Mouse (Mus musculus) left cerebral cortex, adult 8-10 months (tissue): ENCODE results near the gene Dyx1c1. TPM values are rescaled to one million over a fixed set of nuclear protein-coding genes. Genes with fewer than 3 reads are reported as not detected.

Source experiments
- DNase-seq, 2 experiments: peaks; one replicate each; pipeline ENCODE4 v3.0.0; 2022; ENCODE audit warnings: low spot score in 2 of 2
- total RNA-seq, 4 experiments: library from RNA; stranded (reverse); gene quantifications; 2 replicates each; pipeline ENCODE4 v1.2.4; 2022

The Dyx1c1 gene
- 1 to 10 TPM; 1.7 to 2.5 (median 2.1) TPM for total RNA-seq

DNA sequence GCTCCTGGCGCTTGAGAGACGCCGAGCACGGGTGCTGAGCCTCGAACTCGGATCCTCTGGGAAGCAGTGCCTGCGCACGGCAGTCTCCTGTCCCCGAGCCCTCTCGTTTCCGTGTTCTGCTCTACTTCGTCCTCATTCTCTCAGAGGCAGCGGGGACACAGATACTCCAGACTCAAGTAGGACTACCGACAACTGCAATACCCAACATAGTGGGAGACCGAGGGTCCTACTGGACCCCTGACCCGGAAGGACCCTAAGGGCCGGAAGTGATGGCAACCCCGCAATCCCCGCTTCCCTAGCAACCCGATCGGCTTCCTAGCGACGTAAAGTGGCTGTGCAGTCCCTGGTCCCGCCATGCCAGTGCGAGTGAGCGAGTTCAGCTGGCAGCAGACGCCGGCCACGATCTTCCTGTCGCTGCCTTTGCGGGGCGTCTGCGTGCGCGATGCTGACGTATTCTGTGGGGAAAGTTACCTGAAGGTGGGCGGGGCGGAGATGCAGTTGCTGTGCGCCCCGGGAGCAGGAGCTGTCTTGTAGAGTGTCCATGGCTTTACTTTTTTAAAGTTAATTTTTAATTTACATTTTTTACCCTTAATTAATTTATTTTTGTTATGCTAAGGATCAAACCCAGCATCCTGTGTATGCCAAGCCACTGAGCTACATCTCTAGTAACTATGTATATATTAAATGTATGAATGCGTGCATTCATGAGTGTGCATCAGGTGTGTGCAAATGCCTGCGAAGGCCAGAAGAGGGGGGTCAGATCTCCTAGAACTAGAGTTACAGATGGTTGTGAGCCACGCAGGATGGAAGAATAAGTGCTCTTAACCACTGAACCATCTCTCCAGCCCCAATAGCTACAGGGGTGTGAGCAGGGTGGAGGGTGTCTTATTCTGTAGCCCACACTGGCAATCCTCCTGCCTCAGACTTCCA is at the start of gene Dyx1c1, which contains the start of gene Gm44503:
Gene Dyx1c1, plus strand, starts transcription at position 265 of the 930 bp plus-strand sequence.
Gene Gm44503, plus strand, starts transcription at position 332 of the 930 bp plus-strand sequence.
- DNase-seq: peak; percentile 55 to 68

DNA sequence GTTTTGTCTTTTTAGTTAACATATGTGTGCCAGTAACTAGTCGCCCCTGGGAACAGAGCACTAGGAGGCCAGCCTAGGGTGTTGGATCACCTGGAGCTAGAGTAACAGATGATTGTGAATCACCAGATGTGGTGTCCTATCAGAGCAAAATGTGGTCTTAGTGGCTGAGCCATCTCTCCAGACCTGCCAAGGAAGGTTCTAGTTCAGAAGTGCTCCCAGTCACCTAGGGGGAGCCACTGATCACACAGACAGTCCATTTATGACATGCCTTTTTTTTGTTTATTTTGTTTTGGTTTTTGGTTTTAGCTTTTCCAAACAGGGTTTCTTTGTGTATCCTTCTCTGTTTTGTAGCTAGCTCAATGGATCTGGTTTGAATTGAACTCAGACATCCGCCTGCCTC is 47.2 kb upstream of the Dyx1c1 start:
- DNase-seq: no peak

DNA sequence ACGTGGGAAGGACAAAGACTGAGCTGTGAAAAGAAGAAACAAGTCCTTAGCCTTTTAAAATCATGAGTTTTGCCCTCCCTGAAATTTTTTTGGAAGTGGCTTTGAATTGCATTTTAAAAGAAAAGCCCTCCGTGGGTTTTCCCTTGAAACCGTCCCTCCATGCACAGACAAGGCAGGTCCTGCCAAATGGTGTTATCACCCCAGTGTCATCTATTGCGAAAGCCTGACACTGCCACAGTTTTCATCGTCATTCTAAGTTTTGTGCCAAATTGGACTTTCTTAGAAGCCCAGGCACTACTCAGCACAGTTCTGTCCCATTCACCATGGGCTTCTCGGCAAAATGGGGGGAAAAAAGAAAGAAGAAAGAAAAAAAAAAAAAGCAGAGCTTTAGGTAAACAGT is 45.0 kb upstream of the Dyx1c1 start:
- no peak for DNase-seq

DNA sequence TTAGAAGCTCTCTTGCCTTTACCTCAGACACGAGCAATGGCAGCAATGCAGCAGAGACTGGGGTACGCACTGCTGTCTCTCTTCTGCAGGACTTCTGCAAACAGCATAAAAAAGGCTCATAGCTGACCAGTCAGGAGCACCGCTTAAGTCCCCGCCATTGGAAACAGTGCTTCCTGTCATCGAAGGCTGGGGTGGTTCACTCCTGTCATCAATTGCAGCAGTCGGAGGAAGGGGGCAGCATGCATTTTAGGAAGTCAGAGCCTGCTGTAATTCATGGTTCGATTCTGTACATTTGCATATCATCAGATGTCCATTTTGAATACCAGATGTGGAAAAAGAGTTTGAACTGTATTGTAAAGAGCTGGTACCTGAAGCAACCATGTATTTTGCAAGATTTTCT is 42.9 kb upstream of the Dyx1c1 start:
- no peak for DNase-seq

DNA sequence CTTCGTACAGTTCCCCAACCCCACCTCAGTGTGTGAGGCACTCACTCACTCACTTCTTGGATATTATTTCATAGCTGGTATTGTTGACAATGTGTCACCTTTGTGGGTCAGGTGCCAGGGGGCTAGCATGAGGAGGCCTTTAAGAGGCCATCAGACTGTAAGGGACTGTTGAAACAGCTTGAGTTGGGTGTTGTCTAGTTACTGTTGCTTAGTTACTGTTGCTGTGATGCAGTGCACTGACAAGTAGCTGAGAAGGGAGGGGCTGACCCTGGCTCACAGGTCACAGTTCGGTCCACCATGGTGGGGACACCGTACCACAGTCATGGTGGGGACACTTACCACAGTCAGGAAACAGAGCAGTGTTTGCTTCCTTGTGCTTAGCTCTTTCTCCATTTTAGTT is 35.5 kb upstream of the Dyx1c1 start:
- DNase-seq: no peak

DNA sequence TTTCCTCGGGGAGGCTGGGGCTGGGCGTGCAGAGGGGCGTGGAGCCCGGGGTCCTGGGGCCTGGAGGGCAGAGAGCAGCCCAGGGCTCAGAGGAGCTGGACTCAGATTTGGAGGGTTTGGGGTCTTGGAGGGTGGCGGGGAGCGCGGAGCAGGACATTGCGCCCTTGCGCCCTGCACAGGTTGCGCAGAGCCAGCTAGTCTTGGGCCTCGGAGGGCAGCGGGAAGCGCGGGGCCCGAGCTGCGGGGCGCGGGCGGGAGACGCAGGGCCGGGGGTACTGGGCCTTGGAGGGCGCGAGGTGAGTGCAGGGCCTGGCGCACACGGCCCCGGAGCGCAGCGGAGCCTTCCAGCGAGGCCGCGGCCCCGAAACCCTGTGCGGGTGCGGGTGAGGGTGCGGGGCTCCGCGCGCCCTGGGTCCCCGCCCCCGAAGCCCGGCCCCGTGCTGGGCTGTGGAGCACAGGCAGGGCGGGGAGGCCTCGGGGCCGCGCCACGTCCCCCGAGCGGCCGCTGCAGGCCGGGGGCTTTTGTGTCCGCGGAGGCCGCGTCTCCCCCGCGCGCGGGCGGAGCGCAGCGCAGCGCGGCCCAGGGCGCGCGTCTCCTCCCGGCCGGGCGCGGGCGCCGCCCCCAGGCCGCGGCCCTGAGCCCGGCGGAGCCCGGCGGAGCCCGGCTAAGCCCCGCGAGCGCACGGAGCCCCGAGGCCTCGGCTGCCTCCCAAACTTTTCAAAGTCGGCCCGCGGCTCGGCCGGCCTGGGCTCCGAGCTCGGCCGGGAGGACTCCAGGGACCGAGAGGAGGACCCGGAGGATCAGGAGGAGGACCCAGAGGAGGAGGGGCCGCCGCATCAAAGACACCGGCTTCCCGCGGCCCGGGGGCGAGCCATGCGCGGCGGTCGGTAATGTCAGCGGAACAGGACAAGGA is 33.3 kb upstream of the Dyx1c1 start, which contains the start of gene Pygo1:
Gene Pygo1, plus strand, starts transcription at position 625 of the 914 bp plus-strand sequence.
- peak; percentile 30 to 34 for DNase-seq

DNA sequence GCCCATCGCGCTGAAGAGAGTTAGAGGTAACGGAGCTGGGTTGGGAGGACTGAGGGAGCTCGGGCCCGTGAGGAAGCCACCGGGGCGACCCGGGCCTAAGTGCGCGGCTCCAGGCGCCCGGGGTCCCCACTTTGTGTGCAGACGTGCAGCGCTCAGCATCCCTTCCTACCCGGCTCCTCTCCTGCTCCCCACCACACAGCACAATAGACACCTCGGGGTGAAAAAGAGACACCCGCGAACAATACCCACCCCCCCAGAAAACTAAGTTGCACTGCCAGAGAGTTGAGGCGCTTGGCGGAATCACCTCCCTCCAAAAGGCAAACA is 32.7 kb upstream of the Dyx1c1 start:
- DNase-seq: no peak

DNA sequence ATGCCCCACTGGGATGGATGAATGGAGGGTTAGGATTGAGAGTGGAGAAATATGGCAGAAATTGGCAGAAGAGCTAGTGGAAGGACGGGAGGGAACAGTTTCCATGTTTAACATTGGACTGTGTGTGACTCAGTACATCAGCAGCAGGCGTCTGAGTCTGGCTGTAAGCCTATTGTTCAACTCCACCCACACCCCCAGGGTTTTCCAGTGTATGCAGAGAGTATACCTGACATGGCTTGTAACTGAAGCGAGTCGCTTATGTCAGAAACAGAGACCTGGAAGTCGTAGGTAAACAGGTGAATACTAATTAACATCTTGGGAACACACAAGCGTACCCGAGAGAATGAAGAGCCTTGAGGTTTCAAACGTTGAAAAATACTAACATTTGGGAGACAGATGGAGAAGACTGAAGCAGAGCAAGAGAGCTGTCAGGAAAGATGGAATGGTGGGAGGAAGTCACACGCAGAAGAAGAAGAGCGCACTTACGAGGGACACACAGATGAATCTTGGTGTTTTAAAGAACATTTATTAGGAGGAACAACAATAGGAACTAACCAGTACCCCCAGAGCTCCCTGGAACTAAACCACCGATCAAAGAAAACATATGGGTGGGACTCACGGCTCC is 27.3 kb upstream of the Dyx1c1 start:
- peak in 1 of 2 experiments; percentile 78 for DNase-seq

DNA sequence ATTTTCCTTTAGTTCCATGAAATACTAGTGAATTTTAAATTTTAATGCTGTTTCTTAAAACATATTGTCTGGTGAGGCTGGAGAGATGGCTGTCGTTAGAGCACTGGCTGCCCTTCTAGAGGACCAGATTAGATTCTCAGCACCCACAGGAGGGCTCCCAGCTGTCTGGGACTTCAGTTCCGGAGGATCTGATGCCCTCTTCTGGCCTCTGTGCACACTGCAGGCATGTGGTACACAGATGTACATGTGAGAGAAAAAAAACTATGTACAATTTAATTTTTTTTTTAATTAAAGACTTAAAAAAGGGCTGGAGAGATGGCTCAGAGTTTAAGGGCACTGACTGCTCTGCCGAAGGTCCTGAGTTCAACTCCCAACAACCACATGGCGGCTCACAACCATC is 23.3 kb upstream of the Dyx1c1 start:
- DNase-seq: no peak

DNA sequence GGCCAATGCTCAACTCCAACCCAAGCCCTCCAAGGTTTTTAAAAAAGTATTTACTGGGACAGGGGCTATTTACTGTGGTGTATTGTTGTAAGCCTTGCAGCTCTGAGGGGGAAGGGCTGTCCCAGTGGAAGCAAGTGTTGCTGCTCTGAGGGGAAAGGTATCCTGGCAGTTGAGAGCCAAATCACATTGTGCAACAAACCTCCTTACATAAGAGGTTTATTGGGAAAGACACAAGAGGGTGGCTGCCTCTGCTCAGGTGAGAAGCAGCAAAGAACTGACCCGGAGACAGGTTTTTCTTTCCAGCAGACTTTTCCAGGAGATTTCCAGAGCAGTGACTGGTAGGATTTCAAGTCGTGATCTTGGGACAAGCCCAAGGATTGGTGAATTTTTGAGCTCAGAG is 22.3 kb upstream of the Dyx1c1 start:
- no peak for DNase-seq

DNA sequence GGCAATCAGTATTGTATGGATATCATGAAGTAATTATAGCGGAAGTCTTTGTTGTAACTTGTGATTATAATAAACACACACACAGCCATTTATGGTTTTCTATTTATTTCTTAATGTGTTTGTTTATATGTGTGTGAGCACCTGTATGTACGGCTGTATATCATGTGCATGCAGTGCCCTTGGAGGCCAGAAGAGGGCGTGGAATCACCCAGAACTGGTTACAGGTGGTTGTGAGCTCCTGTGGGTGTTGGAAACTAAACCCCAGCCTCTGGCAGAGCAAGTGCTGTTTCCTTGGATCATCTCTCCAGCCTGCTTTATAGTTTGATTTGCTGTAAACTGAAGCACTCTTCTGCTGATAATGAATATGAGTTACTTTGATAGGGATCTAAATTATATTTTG is 15.2 kb upstream of the Dyx1c1 start:
- DNase-seq: no peak

DNA sequence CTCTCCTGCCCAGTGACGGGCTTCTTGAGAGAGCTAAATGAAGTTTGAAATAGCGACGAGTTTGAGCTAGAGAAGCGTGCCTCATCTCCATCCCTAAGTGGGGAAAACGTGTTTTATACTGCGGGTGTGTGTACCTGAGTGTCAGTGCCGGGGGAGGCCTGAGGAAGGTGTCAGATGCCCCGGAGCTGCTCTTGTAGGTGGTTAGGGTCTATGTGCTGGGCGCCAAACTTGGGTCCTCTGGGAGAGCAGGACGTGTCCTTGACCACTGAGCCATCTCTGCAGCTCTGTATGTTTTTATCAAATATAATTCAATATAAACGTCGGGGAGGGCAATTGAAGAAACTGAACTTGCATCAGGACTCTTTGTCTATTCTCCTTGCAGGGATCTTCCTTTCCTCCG is 14.3 kb upstream of the Dyx1c1 start:
- no peak for DNase-seq

DNA sequence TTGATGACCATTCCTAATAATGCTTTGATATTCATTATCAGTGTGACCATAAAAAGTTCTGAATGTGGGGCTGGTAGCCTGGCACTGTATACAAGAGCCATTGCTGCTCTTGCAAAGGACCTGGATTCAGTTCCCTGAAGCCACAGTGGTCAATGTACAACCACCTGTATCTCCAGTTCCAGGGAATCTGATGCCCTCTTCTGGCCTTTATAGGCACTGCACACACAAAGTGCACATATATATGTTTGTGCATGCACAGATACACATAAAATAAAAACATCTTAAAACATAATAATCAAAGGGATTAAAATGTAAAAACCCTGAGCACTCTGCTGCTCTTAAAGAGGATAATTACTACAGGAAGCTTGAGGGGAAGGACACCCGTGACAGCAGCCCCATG is 11.6 kb upstream of the Dyx1c1 start:
- no peak for DNase-seq

DNA sequence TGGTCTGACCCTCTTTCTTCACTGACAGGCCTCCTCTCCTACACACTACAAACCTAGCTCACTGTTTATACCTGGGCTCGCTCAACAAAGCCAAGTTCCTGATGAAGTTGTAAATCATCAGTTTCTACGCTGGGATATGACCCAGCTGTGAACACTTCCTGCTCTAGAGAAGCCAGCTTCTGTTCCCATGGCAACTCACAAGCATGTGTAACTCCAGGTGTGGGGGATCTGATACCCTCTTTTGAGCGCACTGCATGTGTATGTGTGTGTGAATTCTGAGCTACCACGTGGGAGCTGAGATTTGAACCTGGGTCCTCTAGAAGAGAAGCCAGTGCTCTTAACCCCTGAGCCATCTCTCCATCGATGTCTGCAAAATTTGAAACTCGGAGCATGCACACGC is 9.0 kb upstream of the Dyx1c1 start:
- no peak for DNase-seq

DNA sequence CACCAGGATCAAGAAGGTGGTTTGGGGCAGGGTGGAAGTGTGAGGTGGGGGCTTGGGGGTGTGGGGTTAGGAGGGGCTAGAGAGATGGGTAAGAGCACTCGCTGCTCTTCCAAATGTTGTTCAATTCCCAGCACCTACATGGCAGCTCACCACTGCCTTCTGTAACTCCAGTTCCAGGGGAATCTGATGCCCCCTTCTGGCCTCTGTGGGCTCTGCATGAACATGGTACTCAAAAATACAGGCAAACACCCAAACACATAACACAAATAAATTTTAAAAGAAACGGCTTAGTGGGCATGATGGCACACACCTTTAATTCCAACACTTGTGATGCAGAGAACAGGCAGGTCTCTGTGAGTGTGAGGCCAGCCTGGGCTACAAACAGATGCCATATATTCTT is 3.8 kb upstream of the Dyx1c1 start:
- no peak for DNase-seq

DNA sequence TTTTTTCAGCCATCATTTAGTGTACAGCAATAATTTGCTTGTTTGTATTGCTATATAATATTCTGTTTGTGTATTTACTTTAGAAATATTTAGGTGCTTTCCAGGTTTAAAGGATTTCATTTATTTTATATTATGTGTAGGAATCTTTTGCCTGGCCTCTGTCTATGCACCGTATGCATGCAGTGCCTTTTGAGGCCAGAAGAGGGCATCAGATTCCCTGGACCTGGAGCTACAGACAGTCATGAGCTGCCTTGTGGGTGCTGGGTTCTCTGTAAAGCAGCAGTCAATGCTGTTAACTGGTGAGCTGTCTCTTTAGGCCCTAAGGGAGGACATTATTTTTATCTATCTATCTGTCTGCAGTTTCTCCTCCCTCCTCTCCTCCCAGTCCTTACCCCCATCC is 3.0 kb upstream of the Dyx1c1 start:
- no peak for DNase-seq

DNA sequence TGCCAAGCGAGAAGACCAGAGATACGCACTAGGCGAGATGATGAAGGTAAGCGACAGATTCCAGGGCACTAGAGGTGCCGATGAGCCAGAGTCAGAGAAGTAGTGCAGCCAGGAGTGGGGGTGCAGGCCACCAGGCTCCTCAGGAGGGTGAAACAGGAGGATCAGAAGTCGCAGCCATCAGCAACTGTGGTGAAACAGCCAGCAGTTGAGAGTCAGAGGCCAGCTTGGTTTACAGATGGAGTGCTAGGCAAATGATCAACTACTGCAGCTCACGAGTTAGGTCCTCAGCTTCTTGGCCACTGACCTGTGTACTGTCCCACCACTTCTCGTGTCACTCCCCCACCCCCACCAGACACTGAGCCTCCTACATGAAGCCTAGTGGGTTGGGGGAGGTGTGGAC is 2.8 kb downstream of the Dyx1c1 start:
- DNase-seq: no peak

DNA sequence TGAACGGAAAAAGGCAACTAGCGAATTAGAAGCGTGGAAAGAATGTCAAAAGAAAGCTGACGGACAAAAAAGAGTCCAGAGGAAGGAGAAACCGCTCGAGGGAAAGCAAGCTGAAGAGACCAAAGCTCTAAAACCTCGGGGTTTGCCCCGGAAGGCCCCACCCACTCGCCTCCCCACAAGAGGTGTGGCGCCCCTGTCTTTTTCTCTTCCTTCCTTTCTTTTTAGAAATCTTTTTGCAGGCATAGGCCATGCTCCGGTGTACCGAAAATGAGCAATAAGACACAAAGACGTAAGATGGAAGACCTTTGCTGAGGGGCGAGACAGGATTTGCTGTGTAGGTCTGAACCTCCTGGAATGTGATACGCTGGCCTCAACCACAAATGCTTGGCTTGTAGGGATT is 3.4 kb downstream of the Dyx1c1 start:
- DNase-seq: no peak

DNA sequence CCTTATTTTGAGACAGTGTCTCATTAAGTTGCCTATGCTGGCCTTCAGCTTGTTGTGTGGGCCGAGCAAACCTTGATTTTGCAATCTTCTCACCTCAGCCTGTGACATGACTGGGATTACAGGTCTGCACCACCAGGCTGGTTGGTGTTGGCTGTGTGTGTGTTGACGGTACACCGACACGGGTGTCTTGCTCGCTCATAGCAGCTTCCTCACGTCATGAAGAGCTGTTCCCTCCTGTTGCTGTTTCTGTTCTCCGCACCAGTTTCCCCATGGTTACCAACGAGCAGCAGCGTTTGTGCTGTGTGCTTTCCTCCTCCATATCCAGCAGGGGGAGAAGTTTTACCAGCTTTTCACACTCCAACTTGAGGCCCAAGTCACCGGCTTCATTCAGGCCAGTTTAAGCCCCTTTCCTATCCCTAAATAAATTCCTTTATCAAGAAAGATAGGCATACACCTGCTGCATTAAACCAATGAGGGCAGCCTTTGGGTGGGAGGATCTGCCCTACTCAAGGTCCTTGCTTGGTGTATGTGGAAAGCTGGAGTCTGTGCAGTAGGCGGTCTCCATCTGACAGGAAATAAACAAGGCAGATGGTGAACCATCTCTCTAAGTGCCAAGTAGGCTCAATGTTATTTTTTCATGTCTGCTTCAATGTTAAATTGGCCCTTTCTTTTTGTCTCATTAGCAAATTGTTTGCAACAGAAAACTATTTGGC is 9.9 kb downstream of the Dyx1c1 start:
- peak; percentile 53 to 79 for DNase-seq

DNA sequence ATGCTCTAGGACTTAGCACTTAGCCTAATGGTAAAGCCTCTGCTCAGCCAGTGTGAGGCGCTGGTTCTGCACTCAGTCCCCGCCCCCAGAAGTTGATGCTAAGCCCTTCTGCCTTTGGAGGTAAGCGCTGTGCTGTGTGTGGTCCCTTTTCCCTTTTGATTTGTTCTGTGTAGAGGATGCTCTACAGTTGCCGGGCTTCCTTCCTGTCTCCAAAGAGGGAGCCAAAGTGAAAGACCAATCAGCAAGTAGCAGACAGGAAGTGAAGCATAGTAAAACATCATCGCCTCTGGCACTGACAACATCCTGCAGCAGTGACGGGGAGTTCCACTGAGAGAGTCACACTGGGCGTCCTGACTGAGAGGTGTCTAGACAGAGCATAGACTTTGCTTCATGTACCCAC is 11.3 kb downstream of the Dyx1c1 start:
- DNase-seq: no peak

DNA sequence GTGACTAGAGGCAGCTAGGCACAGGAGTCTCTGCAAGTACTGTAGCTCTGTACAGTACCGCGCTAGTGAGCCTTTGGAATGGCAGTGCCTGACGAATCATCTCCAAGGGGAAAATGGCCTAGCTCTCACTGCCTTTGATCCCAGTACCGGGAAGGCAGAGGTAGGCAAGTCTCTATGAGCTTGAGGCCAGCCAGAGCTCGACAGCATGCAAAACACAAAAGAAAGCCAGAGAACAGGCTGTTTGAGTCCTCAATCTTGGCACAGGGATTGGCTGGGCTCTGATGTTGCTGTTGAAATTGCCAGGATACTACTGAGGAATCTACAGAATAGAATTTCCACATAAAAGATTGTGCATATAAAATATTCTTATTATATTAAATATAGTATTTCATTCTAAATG is 13.8 kb downstream of the Dyx1c1 start:
- DNase-seq: no peak
